Mouse (Mus musculus) MEL (cell line): ENCODE results near the gene Vmn1r232. TPM values are rescaled to one million over a fixed set of nuclear protein-coding genes. Genes with fewer than 3 reads are reported as not detected.

Experiments used
- DNase-seq: peaks from one replicate; pipeline ENCODE4 v3.0.0; 2011; ENCODE audit warnings: low read depth, low spot score
- H3K27ac ChIP-seq: 2 replicates; pipeline ENCODE4 v1.5.1; 2012; ENCODE audit warnings: low read depth, mild to moderate bottlenecking, control low read depth, low read length, moderate library complexity; ENCODE audit not compliant: control insufficient read depth
- H3K27me3 ChIP-seq, 2 experiments: fragments of 150-350 bp in 1 of 2; sonication (generic) in 1 of 2; 2 replicates each; pipeline ENCODE4 v1.6.1; 2012; ENCODE audit warnings: low read length in 2 of 2, mild to moderate bottlenecking in 2 of 2, improper control_type of control experiment in 1 of 2, moderate library complexity in 1 of 2; ENCODE audit not compliant: insufficient read depth in 2 of 2, control insufficient read depth in 1 of 2
- H3K36me3 ChIP-seq, 2 experiments: 2 replicates each; pipeline ENCODE4 v1.6.1; 2012 to 2014; ENCODE audit warnings: low read length in 2 of 2, improper control_type of control experiment in 1 of 2, inconsistent platforms in 1 of 2, mild to moderate bottlenecking in 1 of 2; ENCODE audit not compliant: insufficient read depth in 2 of 2, control insufficient read depth in 1 of 2
- H3K4me1 ChIP-seq, 2 experiments: fragments of 150-350 bp in 1 of 2; sonication (generic) in 1 of 2; 2 replicates each; pipeline ENCODE4 v1.6.1; 2012; ENCODE audit warnings: low read length in 2 of 2, improper control_type of control experiment in 1 of 2, mild to moderate bottlenecking in 1 of 2; ENCODE audit not compliant: insufficient read depth in 2 of 2, control insufficient read depth in 1 of 2
- H3K4me3 ChIP-seq, 2 experiments: fragments of 150-350 bp in 1 of 2; sonication (generic) in 1 of 2; 2 replicates each; pipeline ENCODE4 v1.5.1; 2012; ENCODE audit warnings: low read depth in 2 of 2, low read length in 2 of 2, mild to moderate bottlenecking in 2 of 2, moderate library complexity in 2 of 2, control low read depth in 1 of 2, improper control_type of control experiment in 1 of 2; ENCODE audit not compliant: control insufficient read depth in 1 of 2, insufficient read depth in 1 of 2
- H3K79me2 ChIP-seq: 2 replicates; pipeline ENCODE4 v1.6.1; 2012; ENCODE audit warnings: mild to moderate bottlenecking, low read length, moderate library complexity; ENCODE audit not compliant: control insufficient read depth, poor library complexity, insufficient read depth
- H3K9ac ChIP-seq: 2 replicates; pipeline ENCODE4 v1.6.1; 2012; ENCODE audit warnings: low read depth, mild to moderate bottlenecking, control low read depth, low read length, moderate library complexity; ENCODE audit not compliant: control insufficient read depth, poor library complexity, severe bottlenecking
- H3K9me3 ChIP-seq: fragments of 150-350 bp; sonication (generic); replicated peaks from 2 replicates; pipeline ENCODE4 v1.6.1; 2012; ENCODE audit warnings: mild to moderate bottlenecking, low read length, improper control_type of control experiment, moderate library complexity; ENCODE audit not compliant: insufficient read depth
- CHD1 ChIP-seq: IDR thresholded peaks from 2 replicates; pipeline ENCODE4 v1.6.1; 2012; ENCODE audit warnings: low read depth, mild to moderate bottlenecking, inconsistent platforms, low read length, improper control_type of control experiment
- CTCF ChIP-seq, 3 experiments: IDR thresholded peaks in 2 of 3; conservative IDR thresholded peaks in 1 of 3; 2 replicates each; pipeline ENCODE4 v1.5.1; 2011 to 2012; ENCODE audit warnings: low read length in 3 of 3, low read depth in 2 of 3, mild to moderate bottlenecking in 2 of 3, improper control_type of control experiment in 1 of 3, inconsistent platforms in 1 of 3, mixed read lengths in 1 of 3, moderate library complexity in 1 of 3; ENCODE audit not compliant: control insufficient read depth in 1 of 3, insufficient read depth in 1 of 3, poor library complexity in 1 of 3, severe bottlenecking in 1 of 3
- ELF1 ChIP-seq: IDR thresholded peaks from 2 replicates; pipeline ENCODE4 v1.6.1; 2014; ENCODE audit warnings: low read depth, mild to moderate bottlenecking, inconsistent platforms, low read length, improper control_type of control experiment, moderate library complexity
- GABPA ChIP-seq: IDR thresholded peaks from 2 replicates; pipeline ENCODE4 v1.6.1; 2012; ENCODE audit warnings: low read depth, mild to moderate bottlenecking, inconsistent platforms, low read length, improper control_type of control experiment, moderate library complexity
- HCFC1 ChIP-seq: IDR thresholded peaks from 2 replicates; pipeline ENCODE4 v1.6.1; 2012; ENCODE audit warnings: low read depth, mild to moderate bottlenecking, inconsistent platforms, low read length, improper control_type of control experiment, moderate library complexity
- JUND ChIP-seq: IDR thresholded peaks from 2 replicates; pipeline ENCODE4 v1.6.1; 2011; ENCODE audit warnings: low read depth, mild to moderate bottlenecking, improper control_type of control experiment, low read length
- MAFK ChIP-seq: IDR thresholded peaks from 2 replicates; pipeline ENCODE4 v1.6.1; 2011; ENCODE audit warnings: low read depth, mild to moderate bottlenecking, low read length, improper control_type of control experiment, borderline replicate concordance
- MAX ChIP-seq: IDR thresholded peaks from 2 replicates; pipeline ENCODE4 v1.6.1; 2011; ENCODE audit warnings: low read length, improper control_type of control experiment
- MAZ ChIP-seq: IDR thresholded peaks from 2 replicates; pipeline ENCODE4 v1.6.1; 2012; ENCODE audit warnings: low read depth, mild to moderate bottlenecking, inconsistent platforms, low read length, improper control_type of control experiment
- MXI1 ChIP-seq: IDR thresholded peaks from 2 replicates; pipeline ENCODE4 v1.6.1; 2011; ENCODE audit warnings: mild to moderate bottlenecking, low read depth, low read length, improper control_type of control experiment
- MYB ChIP-seq: IDR thresholded peaks from 2 replicates; pipeline ENCODE4 v1.6.1; 2011; ENCODE audit warnings: mild to moderate bottlenecking, low read depth, low read length, improper control_type of control experiment
- MYC ChIP-seq: IDR thresholded peaks from 2 replicates; pipeline ENCODE4 v1.6.1; 2011; ENCODE audit warnings: low read depth, mild to moderate bottlenecking, low read length, improper control_type of control experiment, moderate library complexity
- NELFE ChIP-seq: IDR thresholded peaks from 2 replicates; pipeline ENCODE4 v1.6.1; 2011; ENCODE audit warnings: low read depth, low read length, improper control_type of control experiment
- NRF1 ChIP-seq: IDR thresholded peaks from 2 replicates; pipeline ENCODE4 v1.6.1; 2014; ENCODE audit warnings: low read depth, mild to moderate bottlenecking, inconsistent platforms, low read length, improper control_type of control experiment, moderate library complexity; ENCODE audit not compliant: poor library complexity, insufficient read depth, severe bottlenecking
- POLR2A ChIP-seq, 2 experiments: IDR thresholded peaks; 2 replicates each; pipeline ENCODE4 v1.6.1; 2011 to 2012; ENCODE audit warnings: low read length in 2 of 2, mild to moderate bottlenecking in 2 of 2, control low read depth in 1 of 2, improper control_type of control experiment in 1 of 2, low read depth in 1 of 2, moderate library complexity in 1 of 2; ENCODE audit not compliant: control insufficient read depth in 1 of 2, insufficient read depth in 1 of 2, poor library complexity in 1 of 2
- RCOR1 ChIP-seq: IDR thresholded peaks from 2 replicates; pipeline ENCODE4 v1.6.1; 2012; ENCODE audit warnings: low read depth, mild to moderate bottlenecking, inconsistent platforms, low read length, improper control_type of control experiment
- SIN3A ChIP-seq: IDR thresholded peaks from 2 replicates; pipeline ENCODE4 v1.6.1; 2012; ENCODE audit warnings: low read length, improper control_type of control experiment, inconsistent platforms
- TCF12 ChIP-seq: IDR thresholded peaks from 2 replicates; pipeline ENCODE4 v1.6.1; 2014; ENCODE audit warnings: low read depth, mild to moderate bottlenecking, inconsistent platforms, low read length, improper control_type of control experiment, moderate library complexity
- USF2 ChIP-seq, 2 experiments: IDR thresholded peaks; 2 replicates each; pipeline ENCODE4 v1.6.1; 2011 to 2012; ENCODE audit warnings: improper control_type of control experiment in 2 of 2, low read length in 2 of 2, borderline replicate concordance in 1 of 2, inconsistent platforms in 1 of 2, low read depth in 1 of 2, mild to moderate bottlenecking in 1 of 2; ENCODE audit not compliant: insufficient read depth in 1 of 2
- ZKSCAN1 ChIP-seq: IDR thresholded peaks from 2 replicates; pipeline ENCODE4 v1.6.1; 2012; ENCODE audit warnings: low read depth, mild to moderate bottlenecking, inconsistent platforms, low read length, improper control_type of control experiment, moderate library complexity
- ZMIZ1 ChIP-seq: IDR thresholded peaks from 2 replicates; pipeline ENCODE4 v1.6.1; 2012; ENCODE audit warnings: low read depth, mild to moderate bottlenecking, inconsistent platforms, low read length, improper control_type of control experiment, moderate library complexity
- polyA plus RNA-seq, 2 experiments: library from polyadenylated mRNA; stranded (reverse) in 1 of 2; unstranded in 1 of 2; fragments of >175 nt in 1 of 2; fragments of >200 nt in 1 of 2; gene quantifications; 2 replicates each; pipeline versions ENCODE4 v1.2.1 to v1.2.4; 2012; ENCODE audit warnings: low replicate concordance in 2 of 2, low read depth in 1 of 2; ENCODE audit not compliant: insufficient read length in 2 of 2, insufficient read depth in 1 of 2, missing spikeins in 1 of 2
- total RNA-seq: library from RNA; depleted of rRNA; stranded (reverse); fragments of 300-350 nt; gene quantifications from 2 replicates; pipeline ENCODE4 v1.2.3, GENCODE M21; 2012

Gene Vmn1r232
- total and polyA plus RNA-seq, 3 experiments = not detected

GRCm38 (mm10) chr17:20965421-20965820 is 45.9 kb upstream of the Vmn1r232 start:
- Histone ChIP-seq H3K27ac (no peak overlapping the region), H3K4me3 (no peak overlapping the region), H3K4me1 (no peaks in the 10 kb centered on the region), H3K9ac (no peak overlapping the region), H3K36me3 (peaks cover 0 to 5% of the 10 kb centered on the region in 2 experiments; a peak in 2 of 4 replicates), H3K9me3 (no peaks in the 10 kb centered on the region), H3K79me2 (no peaks in the 10 kb centered on the region), H3K27me3 (no peaks in the 10 kb centered on the region)
- no peak for TF ChIP-seq MYC
- no peak for TF ChIP-seq JUND
- no peak for TF ChIP-seq MAX
- no peak for TF ChIP-seq MYB
- DNase-seq = no peak

GRCm38 (mm10) chr17:20960386-20960785 is 40.9 kb upstream of the Vmn1r232 start:
- H3K9me3 ChIP-seq = no peaks in the 10 kb centered on the region
- no peak for TF ChIP-seq RCOR1
- no peak for TF ChIP-seq HCFC1
- TF ChIP-seq ZKSCAN1 = no peak
- TF ChIP-seq CHD1 = no peak
- TF ChIP-seq MAFK = no peak
- TF ChIP-seq NRF1 = no peak
- H3K9ac ChIP-seq = no peak overlapping the region
- no peak for DNase-seq
- no peaks in the 10 kb centered on the region for H3K27me3 ChIP-seq
- H3K79me2 ChIP-seq = no peaks in the 10 kb centered on the region
- no peak overlapping the region for H3K4me3 ChIP-seq
- H3K36me3 ChIP-seq = peaks cover 0 to 17% of the 10 kb centered on the region in 2 experiments; a peak in 2 of 4 replicates
- H3K27ac ChIP-seq = no peak overlapping the region
- H3K4me1 ChIP-seq = no peaks in the 10 kb centered on the region

GRCm38 (mm10) chr17:20946636-20947035 is 27.1 kb upstream of the Vmn1r232 start:
- Histone ChIP-seq H3K4me3 (peak overlapping the region; percentile 80 to 90), H3K27me3 (no peaks in the 10 kb centered on the region), H3K36me3 (peaks cover 8 to 18% of the 10 kb centered on the region in 2 experiments), H3K9me3 (no peaks in the 10 kb centered on the region; the same call in 1 of the 2 replicates), H3K79me2 (peaks cover 48% of the 10 kb centered on the region), H3K9ac (peak overlapping the region; percentile 89), H3K4me1 (peaks cover 4 to 11% of the 10 kb centered on the region in 2 experiments), H3K27ac (no peak overlapping the region)
- DNase-seq = peak; percentile 11
- TF ChIP-seq MAZ (no peak), RCOR1 (no peak), MYC (no peak), MXI1 (no peak), CHD1 (no peak), GABPA (no peak), MYB (no peak), ELF1 (no peak), NELFE (no peak), NRF1 (no peak), USF2 (IDR thresholded peaks at IDR 0.05; ENCODE audit: borderline replicate concordance in 1 of 2, insufficient read depth in 1 of 2, low read depth in 1 of 2, low read length in 2 of 2) (no peak), CTCF (IDR thresholded peaks at IDR 0.05 in 2 of 3, conservative IDR thresholded peaks at IDR 0.05 in 1 of 3; ENCODE audit: control insufficient read depth in 1 of 3, insufficient read depth in 1 of 3, low read depth in 2 of 3, low read length in 3 of 3, poor library complexity in 1 of 3, severe bottlenecking in 1 of 3) (no peak), POLR2A (IDR thresholded peaks at IDR 0.05; ENCODE audit: control insufficient read depth in 1 of 2, insufficient read depth in 1 of 2, low read depth in 1 of 2, low read length in 2 of 2, poor library complexity in 1 of 2) (no peak), SIN3A (no peak), MAFK (no peak), ZMIZ1 (no peak), TCF12 (no peak)
